Mouse (Mus musculus): ENCODE results near the gene Dnajc5.

DNA sequence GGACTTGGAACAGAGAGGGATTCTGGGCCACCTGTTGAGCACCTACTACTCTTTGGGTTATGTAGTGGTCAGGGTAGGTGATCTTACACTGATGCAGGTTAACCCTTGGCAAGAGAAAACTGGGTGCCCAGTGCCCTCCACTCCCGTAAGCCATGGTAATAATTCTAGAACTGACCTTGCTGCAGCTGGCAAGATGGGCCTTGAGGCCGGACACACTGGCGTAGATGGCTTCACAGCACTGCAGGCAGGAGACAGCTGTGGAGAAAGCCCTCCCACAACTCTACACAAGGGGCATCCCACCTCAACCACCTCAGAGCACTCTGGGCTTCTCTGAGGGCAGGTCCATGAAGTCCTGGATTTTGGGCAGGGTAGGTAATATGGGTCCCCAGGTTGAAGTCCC lies 65.8 kb downstream of the Dnajc5 start:
- TF ChIP-seq CTCF (IDR thresholded peaks at IDR 0.05; ENCODE audit: low read depth) (no peak), EP300 (IDR thresholded peaks at IDR 0.05; ENCODE audit: low read depth) (no peak)

Measured in liver, embryonic 14.5 days (tissue).